Mouse (Mus musculus) forebrain, embryonic 10.5 days (tissue): Measurements from ENCODE around the gene Abcb9. TPM values are rescaled to one million over a fixed set of nuclear protein-coding genes. Genes with fewer than 3 reads are reported as not detected.
A peak's percentile ranks its signal among the peaks of the same experiment; 100 is the strongest.

Experiments used
- DNase-seq: peaks from one replicate; pipeline ENCODE4 v3.0.0-alpha.2; 2017; ENCODE audit warnings: low spot score; ENCODE audit errors: extremely low spot score
- H3K27ac ChIP-seq: fragments of 300-500 bp; sonication (generic); 2 replicates; pipeline ENCODE4 v1.5.1; 2016; ENCODE audit warnings: mild to moderate bottlenecking
- H3K27me3 ChIP-seq: fragments of 300-500 bp; sonication (generic); 2 replicates; pipeline ENCODE4 v1.6.1; 2016; ENCODE audit warnings: mild to moderate bottlenecking; ENCODE audit not compliant: poor library complexity, severe bottlenecking
- H3K36me3 ChIP-seq: fragments of 300-500 bp; sonication (generic); replicated peaks from 2 replicates; pipeline ENCODE4 v1.6.1; 2016; ENCODE audit warnings: mild to moderate bottlenecking, moderate library complexity
- H3K4me1 ChIP-seq: fragments of 300-500 bp; sonication (generic); 2 replicates; pipeline ENCODE4 v1.6.1; 2016
- H3K4me3 ChIP-seq: fragments of 300-500 bp; sonication (generic); 2 replicates; pipeline ENCODE4 v1.5.1; 2016; ENCODE audit warnings: mild to moderate bottlenecking, moderate library complexity
- H3K9me3 ChIP-seq: fragments of 300-500 bp; sonication (generic); 2 replicates; pipeline ENCODE4 v1.6.1; 2016; ENCODE audit warnings: mild to moderate bottlenecking, moderate library complexity
- WGBS: fragments of 180-500 bp; shearing (Covaris S2); methylation state at CpG from one replicate; pipeline ENCODE4 v1.1.7; 2016; 5-methylcytosine and 5-hydroxymethylcytosine counted together
- polyA plus RNA-seq: library from polyadenylated mRNA; unstranded; fragments of >200 nt; fragmentation: Nextera tagmentation; extraction: Ambion mirVana; gene quantifications from 2 replicates; pipeline ENCODE4 v1.2.1, GENCODE M21; 2016

Gene Abcb9
- polyA plus RNA-seq, 1 experiment from 2014 or later: 0.52 TPM

DNA sequence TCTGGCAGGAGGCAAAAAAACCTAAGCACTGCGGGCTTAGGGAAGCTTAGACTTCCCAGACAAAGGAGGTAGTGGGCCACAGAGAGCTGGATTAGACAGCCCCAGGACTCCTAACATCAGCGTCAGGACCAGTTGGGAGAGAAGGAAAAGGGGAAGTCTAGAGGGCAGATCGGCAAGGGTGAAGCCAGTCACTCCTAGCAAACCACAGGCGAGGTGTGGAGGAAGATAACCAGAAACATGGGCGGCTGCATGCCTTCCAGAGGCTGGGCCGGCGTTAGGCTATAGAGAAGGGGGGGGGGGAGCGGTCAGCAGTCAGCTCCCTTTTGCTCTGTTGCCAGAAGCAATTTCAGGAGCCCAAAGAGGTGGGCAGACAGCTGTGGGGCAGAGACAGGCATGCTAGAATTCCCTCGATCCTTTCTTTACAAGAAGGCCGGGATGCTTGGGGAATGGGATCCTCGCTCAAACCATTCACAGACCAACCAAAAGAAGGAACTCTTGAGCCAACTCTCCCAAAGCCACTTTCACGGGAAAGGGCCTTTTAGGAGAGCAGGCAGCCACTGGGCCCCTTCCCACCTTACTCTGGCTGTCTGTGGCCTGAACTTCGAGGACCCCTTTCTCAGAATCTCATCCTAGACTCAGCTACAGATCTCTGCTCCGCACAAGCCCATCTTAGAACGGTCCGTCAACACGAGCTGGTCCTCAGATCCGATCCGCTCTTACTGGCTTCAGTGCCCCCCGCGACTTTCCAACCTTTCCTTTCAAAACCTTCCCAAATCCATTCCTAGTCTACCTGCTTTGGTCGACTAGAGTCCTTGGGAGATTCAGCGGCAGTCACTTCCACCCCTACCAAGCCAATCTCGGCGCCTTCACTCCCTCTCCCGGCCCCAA lies 64.3 kb downstream of the Abcb9 start:
- Histone ChIP-seq H3K4me1 (peaks cover 63% of the 10 kb centered on the region), H3K36me3 (peaks cover 37% of the 10 kb centered on the region), H3K9me3 (no peaks in the 10 kb centered on the region), H3K27me3 (no peaks in the 10 kb centered on the region), H3K4me3 (peak overlapping the region; percentile 89), H3K27ac (peak overlapping the region; percentile 97)
- peak; percentile 47 for DNase-seq
- under 1% methylated on average over 26 of the region's 26 CpGs for WGBS

DNA sequence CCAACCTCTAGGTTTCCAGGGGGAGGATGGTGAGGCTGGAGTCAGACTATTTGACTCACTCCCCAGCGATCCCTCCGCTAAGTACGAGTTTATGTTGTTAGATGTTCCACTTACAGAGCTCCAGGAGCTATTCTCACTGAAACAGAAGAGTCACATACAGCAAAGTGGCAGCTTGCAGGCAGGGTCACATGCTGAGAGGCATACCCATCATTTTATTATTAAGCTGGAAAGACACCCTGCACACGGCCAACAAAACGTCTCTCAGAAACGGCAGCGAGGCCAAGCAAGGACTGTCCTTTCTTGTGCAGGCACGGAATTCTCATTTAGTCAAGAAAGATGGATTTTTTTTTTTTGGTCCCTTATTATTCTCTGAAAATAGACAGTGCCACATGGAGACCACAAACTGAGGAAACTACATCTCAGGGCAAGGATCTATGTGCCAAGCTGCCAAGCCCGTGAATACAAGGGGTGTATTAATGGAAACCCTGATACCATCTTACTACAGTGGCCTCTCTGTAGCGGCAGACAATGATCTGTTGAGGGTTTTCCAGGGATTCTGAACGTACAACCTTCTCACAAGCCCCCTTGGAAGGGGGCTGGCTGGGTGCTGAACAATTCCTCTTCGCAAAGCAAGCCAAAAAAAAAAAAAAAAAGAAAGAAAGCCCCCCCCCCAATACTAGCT lies 65.1 kb downstream of the Abcb9 start:
- 55% methylated on average over 12 of the region's 12 CpGs for WGBS
- peaks cover 66% of the 10 kb centered on the region for H3K4me1 ChIP-seq
- no peak for DNase-seq

DNA sequence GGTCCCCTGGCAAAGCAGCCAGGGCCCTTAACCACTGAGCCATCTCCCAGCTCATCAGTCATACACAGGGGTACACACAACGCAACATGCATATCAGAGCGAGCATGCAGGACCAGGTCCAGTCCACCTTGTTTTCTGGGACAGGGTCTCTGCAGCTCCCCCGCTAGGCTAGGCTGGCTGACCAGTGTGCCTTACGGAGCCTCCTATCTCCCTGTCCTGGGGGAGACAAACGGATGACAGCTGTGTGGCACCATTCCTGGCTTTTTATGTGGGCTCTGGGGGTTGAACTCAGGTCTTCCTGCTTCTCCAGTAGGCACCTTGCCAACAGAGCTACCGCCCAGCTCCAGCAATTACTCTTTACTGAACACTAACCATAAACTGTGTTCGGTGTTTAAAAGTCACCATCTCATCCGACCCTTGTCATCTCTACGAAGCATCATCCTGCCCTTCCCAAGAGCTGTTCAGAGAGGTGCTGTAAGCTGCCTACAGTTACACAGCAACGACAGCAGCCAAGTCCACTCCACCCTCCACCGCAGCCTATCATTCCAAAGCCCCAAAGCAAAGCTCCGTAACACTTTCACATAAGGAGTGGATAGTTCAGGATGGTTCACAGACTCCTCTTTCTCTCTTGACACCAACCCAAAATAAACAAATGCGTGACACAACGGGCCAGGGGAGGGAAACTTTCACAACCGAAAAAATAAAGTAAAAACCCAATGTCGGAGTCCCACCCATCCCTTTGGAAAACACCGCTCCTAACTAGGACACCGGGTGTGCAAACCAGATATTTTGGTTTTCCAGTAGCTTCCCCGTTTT lies 66.2 kb downstream of the Abcb9 start:
- H3K27ac ChIP-seq: no peak overlapping the region
- H3K4me3 ChIP-seq: 0 out of 2 replicates have a peak overlapping the region, but pooled peaks have one; percentile 6
- no peak for DNase-seq
- peaks cover 77% of the 10 kb centered on the region for H3K4me1 ChIP-seq
- no peaks in the 10 kb centered on the region for H3K9me3 ChIP-seq
- 95% methylated on average over 19 of the region's 19 CpGs for WGBS
- H3K36me3 ChIP-seq: peaks cover 48% of the 10 kb centered on the region
- H3K27me3 ChIP-seq: no peaks in the 10 kb centered on the region

More for the DNA sequence above, 65.1 kb downstream of the Abcb9 start:
- H3K27ac ChIP-seq: peak overlapping the region; percentile 97
- no peaks in the 10 kb centered on the region for H3K9me3 ChIP-seq
- peaks cover 44% of the 10 kb centered on the region for H3K36me3 ChIP-seq
- peak overlapping the region; percentile 89 for H3K4me3 ChIP-seq
- H3K27me3 ChIP-seq: no peaks in the 10 kb centered on the region

DNA sequence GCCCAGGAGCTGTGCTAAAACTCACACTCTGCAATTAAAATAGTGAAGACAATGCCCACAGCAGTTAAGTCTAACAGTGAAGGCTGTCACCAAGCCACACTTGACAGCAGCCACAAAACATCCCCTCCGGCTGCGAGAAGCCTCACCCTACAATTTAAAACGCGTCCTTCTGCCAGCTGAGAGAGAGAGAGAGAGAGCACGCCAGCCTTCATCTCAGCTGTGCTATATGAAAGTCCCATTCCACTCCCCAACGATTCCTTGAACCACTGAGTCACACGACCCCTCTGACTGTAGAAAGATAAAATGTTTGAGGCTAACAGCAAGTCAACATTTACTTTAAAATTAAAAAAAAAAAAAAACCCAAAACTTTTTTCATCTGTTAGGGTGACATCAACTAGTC lies 66.9 kb downstream of the Abcb9 start:
- Histone ChIP-seq H3K36me3 (peaks cover 48% of the 10 kb centered on the region), H3K9me3 (no peaks in the 10 kb centered on the region), H3K27me3 (no peaks in the 10 kb centered on the region), H3K27ac (peak overlapping the region; percentile 75; the same call in 1 of the 2 replicates), H3K4me1 (peaks cover 84% of the 10 kb centered on the region), H3K4me3 (peak overlapping the region; percentile 18; the same call in 1 of the 2 replicates)
- no peak for DNase-seq
- 90% methylated on average over 7 of the region's 7 CpGs for WGBS

DNA sequence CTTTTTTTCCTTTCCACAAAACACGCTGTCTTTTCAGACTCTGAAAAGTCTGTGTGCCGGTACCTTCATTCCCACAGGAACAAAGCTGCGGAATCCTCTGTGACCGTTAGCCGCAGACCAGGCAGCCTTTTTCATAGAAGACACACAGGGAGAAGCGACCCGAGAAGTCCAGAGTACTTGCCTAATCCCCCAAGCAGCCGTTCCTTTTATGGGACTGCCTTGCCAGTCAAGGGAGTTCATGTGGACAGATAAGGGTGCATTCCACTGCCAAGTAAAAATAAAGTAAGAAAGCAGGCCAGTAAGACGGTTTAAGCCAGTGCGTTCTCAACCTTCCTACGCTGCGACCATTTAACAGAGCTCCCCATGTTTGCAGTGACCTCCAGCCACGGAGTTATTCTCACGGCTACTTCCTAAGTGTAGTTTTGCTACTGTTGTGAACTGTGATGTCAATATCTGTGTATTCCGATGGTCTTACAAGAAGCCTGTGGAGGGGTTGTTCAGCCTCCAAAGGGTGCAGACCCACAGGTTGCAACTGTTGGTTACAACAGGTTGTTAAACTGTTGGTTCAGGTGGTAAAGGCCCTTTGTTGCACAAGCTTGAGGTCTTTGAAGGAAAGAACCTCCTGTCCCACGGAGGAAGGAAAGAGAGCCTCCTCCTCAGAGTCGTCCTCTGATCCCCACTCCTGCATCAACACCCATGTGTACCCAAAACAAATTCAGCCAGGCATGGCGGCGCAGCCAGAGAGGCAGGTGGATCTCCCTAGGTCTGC lies 67.7 kb downstream of the Abcb9 start:
- DNase-seq: no peak
- peak overlapping the region; percentile 18; the same call in 1 of the 2 replicates for H3K4me3 ChIP-seq
- 72% methylated on average over 19 of the region's 19 CpGs for WGBS
- H3K27me3 ChIP-seq: no peaks in the 10 kb centered on the region
- peak overlapping the region; percentile 75 for H3K27ac ChIP-seq
- H3K9me3 ChIP-seq: no peaks in the 10 kb centered on the region
- H3K4me1 ChIP-seq: peaks cover 92% of the 10 kb centered on the region
- H3K36me3 ChIP-seq: peaks cover 49% of the 10 kb centered on the region

DNA sequence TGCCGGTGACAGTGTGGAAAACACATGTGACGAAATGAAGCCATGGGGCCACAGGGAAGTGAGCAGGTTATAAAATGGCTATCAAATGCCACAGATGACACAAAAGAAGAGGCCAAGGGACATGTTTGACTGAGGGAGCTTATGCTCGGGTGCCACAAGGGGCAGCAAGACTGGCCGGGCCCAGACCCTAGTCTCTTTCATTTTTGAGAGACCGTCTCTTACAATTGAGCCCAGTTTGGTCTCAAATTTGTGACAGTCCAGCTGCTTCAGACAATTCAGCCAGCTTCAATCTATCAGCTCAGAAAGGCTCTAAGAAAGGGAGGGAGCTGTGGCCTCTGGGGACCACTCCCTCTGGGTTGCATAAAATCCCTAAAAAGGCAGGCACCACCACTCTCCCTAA lies 69.0 kb downstream of the Abcb9 start:
- DNase-seq: no peak
- H3K4me3 ChIP-seq: no peak overlapping the region
- H3K27me3 ChIP-seq: no peaks in the 10 kb centered on the region
- peaks cover 97% of the 10 kb centered on the region for H3K4me1 ChIP-seq
- 62% methylated on average over 5 of the region's 5 CpGs for WGBS
- peak overlapping the region; percentile 75 for H3K27ac ChIP-seq
- H3K36me3 ChIP-seq: peaks cover 61% of the 10 kb centered on the region
- H3K9me3 ChIP-seq: no peaks in the 10 kb centered on the region

DNA sequence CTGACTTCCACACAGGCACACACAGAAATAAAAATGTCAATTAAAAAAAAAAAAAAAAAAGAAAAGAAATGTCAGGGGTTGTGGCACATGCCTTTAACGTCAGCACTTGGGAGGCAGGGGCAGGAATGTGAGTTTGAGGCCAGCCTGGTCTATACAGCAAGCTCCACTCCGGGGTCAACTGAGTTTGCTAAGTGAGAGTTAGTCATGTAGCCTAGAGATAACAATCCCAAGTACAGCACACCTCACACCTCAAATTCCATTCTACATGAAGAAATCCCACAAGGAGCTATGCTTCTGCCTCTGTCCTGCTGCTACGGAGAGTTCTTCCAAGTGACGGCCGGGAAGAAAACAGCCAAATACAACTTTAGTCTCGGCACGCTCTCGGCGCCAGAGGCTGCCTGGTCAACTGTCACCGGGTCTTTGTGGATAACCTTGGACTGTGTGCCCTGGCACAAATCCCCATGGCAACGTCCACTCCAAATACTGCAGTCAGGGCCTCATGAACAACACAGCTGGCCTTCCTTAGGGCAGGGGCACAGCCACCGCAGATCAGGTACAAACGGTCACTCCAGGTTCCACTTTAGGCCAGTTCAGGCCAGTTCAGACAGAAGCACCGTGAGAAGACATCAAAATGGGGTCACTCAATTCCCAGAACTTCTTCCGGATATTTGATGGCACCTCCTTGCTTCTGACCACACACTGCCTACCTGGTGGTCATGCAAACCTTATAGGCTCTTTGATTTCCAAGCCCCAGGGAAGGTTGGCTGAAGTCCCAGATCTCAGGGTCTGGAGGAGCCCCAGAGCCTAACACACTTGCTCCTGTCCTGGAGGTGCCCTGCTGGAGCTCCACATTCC lies 69.8 kb downstream of the Abcb9 start:
- H3K9me3 ChIP-seq: no peaks in the 10 kb centered on the region
- peaks cover 68% of the 10 kb centered on the region for H3K36me3 ChIP-seq
- WGBS: 91% methylated on average over 15 of the region's 15 CpGs
- H3K4me3 ChIP-seq: no peak overlapping the region
- no peaks in the 10 kb centered on the region for H3K27me3 ChIP-seq
- H3K4me1 ChIP-seq: peaks cover 93% of the 10 kb centered on the region
- H3K27ac ChIP-seq: peak overlapping the region; percentile 75
- DNase-seq: no peak

DNA sequence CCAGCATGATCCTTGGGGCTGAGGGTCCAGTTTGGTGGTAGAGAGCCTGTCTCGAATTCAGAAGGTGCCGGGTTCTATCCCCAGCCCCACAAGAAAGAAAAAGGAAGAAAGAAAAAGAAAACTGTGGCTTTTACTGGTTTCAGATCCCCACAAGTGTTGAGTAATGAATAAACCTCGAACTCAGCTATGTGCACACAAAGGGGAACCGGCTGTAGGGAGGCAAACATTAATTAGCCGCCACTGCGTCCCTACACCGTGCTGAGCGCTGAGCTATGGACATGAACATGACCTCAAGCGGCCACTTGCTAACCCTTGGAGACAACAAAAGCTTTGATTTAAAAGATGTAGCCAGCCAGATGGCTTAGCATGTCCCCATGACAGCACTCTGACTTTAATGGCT lies 70.5 kb downstream of the Abcb9 start:
- DNase-seq: no peak
- WGBS: 65% methylated on average over 9 of the region's 9 CpGs
- Histone ChIP-seq H3K4me3 (no peak overlapping the region), H3K27ac (peak overlapping the region; percentile 75), H3K27me3 (no peaks in the 10 kb centered on the region), H3K4me1 (peaks cover 91% of the 10 kb centered on the region), H3K36me3 (peaks cover 68% of the 10 kb centered on the region), H3K9me3 (no peaks in the 10 kb centered on the region)

DNA sequence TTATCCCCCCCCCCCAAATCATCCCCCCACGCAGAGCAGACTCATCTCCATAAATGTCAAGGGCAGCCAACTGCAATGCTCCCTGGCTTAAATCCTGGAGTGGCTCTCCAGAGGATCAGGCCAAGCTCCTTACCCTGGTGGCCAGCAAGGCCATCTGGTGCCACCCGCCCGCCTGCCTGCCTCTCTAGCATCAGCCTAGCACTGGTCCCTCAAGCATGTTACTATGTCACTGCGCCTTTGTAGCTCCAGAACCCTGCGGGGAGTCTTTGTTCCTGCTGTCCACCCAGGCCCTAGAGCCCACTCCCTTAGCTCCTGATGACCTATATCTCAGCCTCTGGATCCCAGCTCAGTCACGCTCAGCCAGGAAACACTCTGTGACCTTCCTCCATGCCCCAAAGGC lies 70.9 kb downstream of the Abcb9 start:
- WGBS: 72% methylated on average over 6 of the region's 6 CpGs
- Histone ChIP-seq H3K4me3 (no peak overlapping the region), H3K36me3 (peaks cover 64% of the 10 kb centered on the region), H3K27me3 (no peaks in the 10 kb centered on the region), H3K4me1 (peaks cover 91% of the 10 kb centered on the region), H3K9me3 (no peaks in the 10 kb centered on the region), H3K27ac (peak overlapping the region; percentile 75)
- DNase-seq: no peak

DNA sequence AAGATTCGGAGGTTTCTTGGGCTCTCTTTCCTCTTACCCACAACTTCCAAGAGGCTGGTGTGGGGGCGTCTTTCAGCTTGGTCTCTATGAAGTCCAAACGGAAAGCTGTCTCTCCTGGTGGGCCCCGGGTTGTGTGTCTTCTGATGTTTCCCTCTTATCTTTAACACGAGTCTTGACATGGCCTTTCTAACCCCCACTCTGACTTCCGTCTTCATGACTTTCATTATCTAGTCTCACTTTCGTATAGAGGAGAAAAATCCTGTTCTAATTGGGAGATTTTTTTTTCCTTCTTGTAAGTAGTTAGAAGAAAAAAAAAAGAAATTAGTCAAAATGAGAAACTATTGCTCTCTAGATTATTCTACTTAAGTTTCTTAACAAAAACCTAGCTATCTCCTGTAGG lies 73.2 kb downstream of the Abcb9 start:
- H3K27ac ChIP-seq: no peak overlapping the region
- no peaks in the 10 kb centered on the region for H3K27me3 ChIP-seq
- H3K9me3 ChIP-seq: no peaks in the 10 kb centered on the region
- H3K36me3 ChIP-seq: peaks cover 55% of the 10 kb centered on the region
- peaks cover 89% of the 10 kb centered on the region for H3K4me1 ChIP-seq
- DNase-seq: no peak
- no peak overlapping the region for H3K4me3 ChIP-seq
- 90% methylated on average over 7 of the region's 7 CpGs for WGBS

DNA sequence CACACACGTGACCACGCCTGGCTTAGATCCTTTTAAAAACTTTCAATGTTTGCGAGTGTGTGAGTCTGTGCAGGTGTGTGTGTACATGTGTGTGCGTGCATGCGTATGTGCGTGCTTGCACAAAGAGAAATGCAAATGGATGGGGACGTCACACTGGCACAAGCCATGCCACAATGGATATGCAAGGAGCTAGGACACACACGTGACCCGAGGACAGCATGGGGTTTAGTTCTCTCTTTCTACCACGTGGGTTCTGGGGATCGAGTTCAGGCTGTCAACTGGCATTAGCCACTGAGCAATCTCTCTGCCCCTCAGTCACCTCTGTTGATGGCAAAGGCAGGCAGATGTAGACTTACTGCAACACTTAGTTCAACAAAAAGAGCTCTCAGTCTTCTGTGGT lies 73.9 kb downstream of the Abcb9 start:
- Histone ChIP-seq H3K4me1 (peaks cover 89% of the 10 kb centered on the region), H3K9me3 (no peaks in the 10 kb centered on the region), H3K27me3 (no peaks in the 10 kb centered on the region), H3K27ac (no peak overlapping the region), H3K36me3 (peaks cover 54% of the 10 kb centered on the region), H3K4me3 (no peak overlapping the region)
- 87% methylated on average over 11 of the region's 11 CpGs for WGBS
- no peak for DNase-seq
